Mouse (Mus musculus) testis, adult 2 months (tissue): Measurements from ENCODE around the gene P3h1.

Experiments
- CTCF ChIP-seq: fragments of 200-500 bp; IDR thresholded peaks from 2 replicates; pipeline ENCODE4 v1.5.1; 2012; ENCODE audit warnings: low read depth, mild to moderate bottlenecking, inconsistent platforms, low read length, moderate library complexity; ENCODE audit not compliant: control insufficient read depth, insufficient read depth, insufficient replicate concordance
- POLR2A ChIP-seq: fragments of 200-500 bp; IDR thresholded peaks from 2 replicates; pipeline ENCODE4 v1.6.1; 2012; ENCODE audit warnings: low read depth, mild to moderate bottlenecking, inconsistent platforms, low read length, moderate library complexity; ENCODE audit not compliant: control insufficient read depth

DNA sequence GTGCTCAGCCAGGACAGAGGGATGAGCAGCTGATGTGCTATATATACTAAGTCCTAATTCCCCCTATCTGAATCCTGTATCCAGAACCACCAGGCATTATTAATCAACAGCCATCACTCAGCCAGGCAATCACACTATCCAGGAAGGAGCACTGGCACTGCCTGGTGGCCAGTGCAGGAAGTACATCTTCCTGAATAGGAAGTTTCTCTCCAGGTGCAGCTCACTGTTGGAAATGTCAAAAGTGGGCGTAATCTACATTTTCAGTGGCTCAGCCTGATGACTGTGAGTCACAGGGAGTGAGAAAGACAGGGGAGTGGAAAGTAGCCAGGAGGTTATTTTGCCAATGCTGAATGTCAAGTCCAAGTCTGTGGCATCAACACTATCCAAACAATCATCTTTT, 9.0 kb upstream of the P3h1 start:
- TF ChIP-seq CTCF (peak; percentile 52; the same call in 1 of the 2 replicates), POLR2A (no peak)
